Mouse (Mus musculus) megakaryocyte, embryonic 14.5 days (primary cell): ENCODE results near the gene Dicer1.

Source experiments
- FLI1 ChIP-seq: IDR thresholded peaks from 2 replicates; pipeline ENCODE4 v1.6.1; 2012; ENCODE audit warnings: low read length, inconsistent platforms, mixed read lengths
- GATA1 ChIP-seq: IDR thresholded peaks from 3 replicates; pipeline ENCODE4 v1.6.1; 2012; ENCODE audit warnings: mixed read lengths, low read length, inconsistent platforms, borderline replicate concordance

DNA sequence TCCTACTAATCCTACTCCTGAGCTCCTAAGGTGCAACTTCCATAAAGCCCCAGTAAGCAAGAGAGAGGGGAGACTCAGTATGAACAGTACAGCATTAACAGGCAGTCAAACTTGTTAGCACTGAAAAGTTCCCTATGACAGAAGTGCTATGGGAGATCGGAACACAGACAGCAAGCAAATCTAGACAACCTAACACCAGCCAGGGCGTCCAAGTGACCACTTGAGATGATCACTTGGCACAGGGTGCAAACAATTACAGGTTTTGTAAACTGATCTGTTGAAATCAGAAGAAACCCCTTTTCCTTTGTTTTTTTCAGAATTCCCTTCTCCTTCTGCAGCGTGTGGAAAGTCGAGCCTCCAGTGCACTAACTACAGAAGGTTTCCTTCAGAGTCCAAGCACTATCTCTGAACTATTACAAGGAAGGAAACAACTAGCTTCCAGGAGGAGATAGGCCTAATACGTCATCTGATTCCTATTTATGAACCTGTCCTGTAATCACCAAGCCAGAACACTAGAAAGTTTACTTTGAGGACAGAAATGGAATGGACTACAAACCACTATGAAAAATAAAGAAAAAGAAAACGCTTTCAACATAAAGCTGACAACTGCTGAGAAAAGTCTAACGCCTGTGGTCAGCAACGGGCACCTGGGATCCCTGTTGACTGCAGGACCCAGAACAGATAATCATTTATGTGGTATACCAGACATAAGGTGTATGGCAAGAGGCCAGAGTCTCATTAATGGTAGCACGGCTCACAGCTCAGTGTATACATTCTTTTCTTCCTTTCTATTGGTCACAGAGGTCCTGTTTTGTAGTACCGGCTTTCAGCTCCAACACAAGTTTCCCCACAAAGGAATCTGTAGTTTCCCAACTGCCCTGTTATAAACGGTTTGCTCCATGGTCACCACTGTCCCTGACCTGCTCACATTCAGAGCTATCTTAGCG is 10.6 kb downstream of the Dicer1 start:
- TF ChIP-seq GATA1 (no peak), FLI1 (no peak)
